Mouse (Mus musculus) central nervous system, embryonic 18 days (tissue): ENCODE results near the gene Casz1. TPM values are rescaled to one million over a fixed set of nuclear protein-coding genes. Genes with fewer than 3 reads are reported as not detected.

Experiments used
- polyA plus RNA-seq: library from polyadenylated mRNA; depleted of rRNA; stranded (reverse); fragments of >200 nt; gene quantifications from 2 replicates; pipeline ENCODE4 v1.2.3, GENCODE M21; 2012; rRNA removed

Casz1 gene
- polyA plus RNA-seq = 2.0 and 2.1 TPM in 2 replicates

DNA sequence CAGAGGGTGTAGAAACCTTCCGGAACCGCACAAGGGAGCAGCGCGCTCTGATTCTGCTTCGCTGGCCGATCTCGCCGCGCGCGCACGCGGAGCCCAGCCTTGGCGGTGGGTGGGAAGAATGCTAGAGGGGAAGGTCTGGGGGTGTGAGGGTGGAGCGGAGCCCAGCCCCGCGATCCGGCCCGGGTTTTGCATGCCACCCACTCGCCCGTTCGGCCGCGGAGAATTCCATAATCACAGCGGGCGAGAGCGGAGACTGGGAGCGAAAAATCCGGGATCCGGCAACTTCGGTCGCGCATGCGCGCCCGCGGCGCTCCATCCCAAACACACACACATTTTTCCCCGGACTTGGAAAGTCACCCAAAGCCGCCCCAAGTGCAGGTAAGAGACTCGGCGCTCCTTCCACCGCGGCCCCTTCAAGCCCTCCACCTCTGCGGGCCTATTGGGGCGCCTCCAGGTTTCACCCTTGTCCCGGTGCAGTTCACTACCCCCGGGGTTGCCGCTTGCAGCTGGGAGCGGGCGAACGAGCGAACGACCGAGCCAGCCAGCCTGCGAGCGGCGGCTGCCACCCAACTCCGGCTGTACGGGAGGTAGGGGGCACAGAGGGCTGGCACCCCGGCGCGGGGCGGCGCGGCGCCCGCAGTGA, at the start of gene Casz1:
TSS of gene Casz1 (plus strand) at position 293 of the 643 bp plus-strand sequence.

Other genes starting within 250 kb of the Casz1 start
- 62.4 and 64.4 TPM in 2 replicates for gene Exosc10, start 246.0 kb upstream of the Casz1 start, polyA plus RNA-seq
- gene Srm, start 212.9 kb upstream of the Casz1 start, polyA plus RNA-seq = 109 and 120 TPM in 2 replicates
- gene Masp2, start 201.9 kb upstream of the Casz1 start, polyA plus RNA-seq = 2.0 and 2.4 TPM in 2 replicates
- gene Tardbp, start 177.4 kb upstream of the Casz1 start, polyA plus RNA-seq = 449 and 471 TPM in 2 replicates
- gene Gm572, start 161.1 kb upstream of the Casz1 start, polyA plus RNA-seq = not detected in 2 replicates